Mouse (Mus musculus) gastrocnemius, postnatal 14 days (tissue): ENCODE measurements around the gene Hoxc11. TPM values are rescaled to one million over a fixed set of nuclear protein-coding genes. Genes with fewer than 3 reads are reported as not detected.

Experiments
- DNase-seq: peaks from one replicate; pipeline ENCODE4 v3.0.0; 2021; ENCODE audit warnings: mixed read lengths
- intact Hi-C: fragments of 180-260 bp; cut with DNase I; formaldehyde crosslinking; loops from one replicate; pipeline ENCODE4 v1.15.1; 2025; ENCODE audit warnings: low total_unique reads
- long read RNA-seq, 2 experiments: library from polyadenylated mRNA; stranded (forward); transcript quantifications; one replicate each; pipeline ENCODE4 v2.0.0; 2021
- total RNA-seq, 2 experiments: library from RNA; stranded (reverse); gene quantifications; 2 replicates each; pipeline ENCODE4 v1.2.3; 2021

Hoxc11 gene
- total RNA-seq: 1 to 10 TPM; 6.6 to 9.1 TPM
- long read RNA-seq, experiment 1: 0 reads
- long read RNA-seq, experiment 2, partial matches to known transcripts: 0 of 1 reads
- long read RNA-seq, experiment 2, other reads (novel, unspliced or antisense): 1 of 1 reads

- intact Hi-C loops: no loop called here
- DNase-seq: peak; percentile 50
Observed at GRCm38 (mm10) chr15:102954192-102955006, at the start of gene Hoxc11. Gene Hoxc11, plus strand, starts transcription at chr15:102954427.

GRCm38 (mm10) chr15:102904946-102905345, 49.3 kb upstream of the Hoxc11 start:
- intact Hi-C loops: no loop called here

GRCm38 (mm10) chr15:102909536-102909935, 44.7 kb upstream of the Hoxc11 start:
- DNase-seq: no peak
- intact Hi-C loops: no loop called here

More at GRCm38 (mm10) chr15:102904946-102905345, 49.3 kb upstream of the Hoxc11 start:
- DNase-seq: no peak

- no peak for DNase-seq
- intact Hi-C loops: no loop called here
Observed at GRCm38 (mm10) chr15:102910038-102910437, 44.2 kb upstream of the Hoxc11 start.

GRCm38 (mm10) chr15:102910496-102911095, 43.6 kb upstream of the Hoxc11 start:
- DNase-seq: no peak
- intact Hi-C loops: no loop called here

- intact Hi-C loops: no loop called here
- no peak for DNase-seq
Observed at GRCm38 (mm10) chr15:102913038-102913585, 41.1 kb upstream of the Hoxc11 start.

GRCm38 (mm10) chr15:102917972-102918572, 36.2 kb upstream of the Hoxc11 start:
- intact Hi-C loops: no loop called here
- DNase-seq: no peak

- intact Hi-C loops: no loop called here
- DNase-seq: no peak
Observed at GRCm38 (mm10) chr15:102918611-102919265, 35.5 kb upstream of the Hoxc11 start.

GRCm38 (mm10) chr15:102919336-102920180, 34.7 kb upstream of the Hoxc11 start:
- intact Hi-C loops: no loop called here
- no peak for DNase-seq

GRCm38 (mm10) chr15:102920619-102921018, 33.6 kb upstream of the Hoxc11 start:
- intact Hi-C loops: no loop called here
- peak; percentile 77 for DNase-seq

- DNase-seq: no peak
- intact Hi-C loops: no loop called here
Observed at GRCm38 (mm10) chr15:102921053-102922011, 32.9 kb upstream of the Hoxc11 start, which contains the start of gene Hoxc13. Gene Hoxc13, plus strand, starts transcription at chr15:102921103.

- intact Hi-C loops: no loop called here
- DNase-seq: peak; percentile 54
Observed at GRCm38 (mm10) chr15:102922012-102922362, 32.2 kb upstream of the Hoxc11 start.

- intact Hi-C loops: no loop called here
- no peak for DNase-seq
Observed at GRCm38 (mm10) chr15:102922636-102923500, 31.4 kb upstream of the Hoxc11 start.

- no peak for DNase-seq
- intact Hi-C loops: no loop called here
Observed at GRCm38 (mm10) chr15:102927032-102927645, 27.1 kb upstream of the Hoxc11 start.

GRCm38 (mm10) chr15:102931706-102932358, 22.4 kb upstream of the Hoxc11 start:
- DNase-seq: no peak
- intact Hi-C loops: no loop called here

- intact Hi-C loops: no loop called here
- DNase-seq: no peak
Observed at GRCm38 (mm10) chr15:102934438-102934837, 19.8 kb upstream of the Hoxc11 start.
